Mouse (Mus musculus) bone marrow macrophage, adult 2 months (primary cell): ENCODE measurements around the gene Chka.

Experiments
- CTCF ChIP-seq: IDR thresholded peaks from 2 replicates; pipeline ENCODE4 v1.5.1; 2012; ENCODE audit warnings: low read depth, mild to moderate bottlenecking, low read length, moderate library complexity
- POLR2A ChIP-seq: IDR thresholded peaks from 2 replicates; pipeline ENCODE4 v1.6.1; 2012; ENCODE audit warnings: mild to moderate bottlenecking, low read depth, low read length, borderline replicate concordance

DNA sequence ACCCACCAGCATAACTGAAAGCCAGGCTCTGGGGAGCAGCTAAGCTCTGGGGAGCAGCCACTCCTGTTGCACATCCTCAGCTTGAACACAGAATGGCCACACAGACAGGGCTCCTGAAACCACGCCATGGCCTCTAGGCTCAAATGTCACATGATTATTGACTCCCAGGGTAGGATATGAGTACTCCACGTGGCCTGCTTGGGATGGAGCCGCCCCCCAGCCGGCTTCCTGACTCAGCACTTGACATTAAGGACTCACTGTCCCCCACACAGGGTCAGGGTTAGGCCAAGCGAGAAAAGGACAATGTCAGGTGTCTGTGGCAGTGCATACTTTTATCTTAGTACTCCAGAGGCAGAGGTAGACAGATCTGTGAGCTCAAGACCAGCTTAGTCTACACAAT is 58.6 kb downstream of the Chka start:
- peak; percentile 63; the same call in 1 of the 2 replicates for TF ChIP-seq POLR2A
- TF ChIP-seq CTCF, result peak; percentile 22; the same call in 1 of the 2 replicates
